Mouse (Mus musculus): ENCODE measurements around the gene Pex11b. TPM values are rescaled to one million over a fixed set of nuclear protein-coding genes. Genes with fewer than 3 reads are reported as not detected.

Pex11b gene
- polyA plus RNA-seq, 1 experiment from 2014 or later = 37.2 TPM

DNA sequence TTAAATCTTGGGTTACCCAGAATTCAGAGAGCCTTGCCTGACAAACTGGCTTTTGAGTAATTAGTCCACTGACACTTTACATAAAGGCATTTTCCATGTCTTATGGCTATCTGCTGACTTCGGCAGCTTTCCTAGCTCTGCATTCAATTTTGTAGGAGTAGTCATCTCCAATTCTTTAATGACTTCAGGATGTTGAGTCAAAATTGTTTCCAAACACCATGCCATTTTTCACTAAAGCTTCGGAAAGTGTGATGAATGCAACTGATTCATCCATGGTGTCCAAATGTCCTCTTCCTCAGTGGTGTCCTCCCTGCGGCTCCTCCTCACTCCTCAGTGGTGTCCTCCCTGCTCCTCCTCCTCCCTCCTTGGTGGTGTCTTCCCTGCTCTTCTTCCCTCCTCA, 17.2 kb upstream of the Pex11b start:
- no peak for ATAC-seq (ENCODE audit: insufficient number of reproducible peaks, low FRiP score)

DNA sequence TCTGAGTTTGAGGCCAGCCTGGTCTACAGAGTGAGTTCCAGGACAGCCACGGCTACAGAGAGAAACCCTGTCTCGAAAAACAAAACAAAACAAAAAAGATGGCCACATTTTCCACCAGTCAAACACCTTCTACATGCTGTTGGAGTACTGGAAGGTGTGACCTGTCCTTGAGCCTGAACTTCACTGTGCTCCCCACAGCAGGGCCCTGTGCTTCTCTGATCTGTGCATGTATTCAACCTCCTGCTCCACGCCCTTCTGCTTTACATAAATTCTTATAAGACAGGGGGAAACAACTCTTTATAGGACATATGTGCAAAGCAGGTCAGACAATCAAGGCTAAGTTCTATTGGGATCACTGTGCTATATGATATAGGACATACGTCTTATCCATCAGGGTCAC, 12.0 kb upstream of the Pex11b start:
- Histone ChIP-seq H3K36me3 (peaks cover 77% of the 10 kb centered on the region), H3K4me2 (no peak overlapping the region), H3K9me3 (replicated peaks) (no peaks in the 10 kb centered on the region), H3K27me3 (replicated peaks) (no peaks in the 10 kb centered on the region), H3K4me1 (replicated peaks) (no peaks in the 10 kb centered on the region), H3K4me3 (no peak overlapping the region), H3K27ac (ENCODE audit: poor library complexity, severe bottlenecking) (no peak overlapping the region), H3K9ac (no peak overlapping the region)
- 93% methylated on average over 4 of the region's 4 CpGs for WGBS
- ATAC-seq (ENCODE audit: insufficient number of reproducible peaks, low FRiP score) = no peak

More for the DNA sequence above, 17.2 kb upstream of the Pex11b start:
- Histone ChIP-seq H3K36me3 (peaks cover 73% of the 10 kb centered on the region), H3K4me3 (no peak overlapping the region), H3K27ac (ENCODE audit: poor library complexity, severe bottlenecking) (no peak overlapping the region), H3K4me1 (replicated peaks) (no peaks in the 10 kb centered on the region), H3K9ac (no peak overlapping the region), H3K27me3 (replicated peaks) (no peaks in the 10 kb centered on the region), H3K9me3 (replicated peaks) (no peaks in the 10 kb centered on the region), H3K4me2 (no peak overlapping the region)
- WGBS = 89% methylated on average over 3 of the region's 3 CpGs

- H3K27ac ChIP-seq (ENCODE audit: poor library complexity, severe bottlenecking) = peak within 1 kb of the TSS; percentile 84
- H3K27me3 ChIP-seq (replicated peaks) = no peaks in the 10 kb centered on the region
- no peaks in the 10 kb centered on the region for H3K9me3 ChIP-seq (replicated peaks)
- ATAC-seq (ENCODE audit: insufficient number of reproducible peaks, low FRiP score) = peak; percentile 96
- peak within 1 kb of the TSS; percentile 97 for H3K4me2 ChIP-seq
- H3K4me1 ChIP-seq (replicated peaks) = peaks cover 19% of the 10 kb centered on the region
- H3K9ac ChIP-seq = peak within 1 kb of the TSS; percentile 88
- H3K36me3 ChIP-seq = peaks cover 43% of the 10 kb centered on the region
- under 1% methylated on average over 48 of the region's 48 CpGs for WGBS
- peak within 1 kb of the TSS; percentile 89 for H3K4me3 ChIP-seq
Measured at GRCm38 (mm10) chr3:96629729-96630600, 5.2 kb upstream of the Pex11b start, which contains the start of gene Rbm8a. Gene Rbm8a, plus strand, starts transcription at chr3:96629933.

DNA sequence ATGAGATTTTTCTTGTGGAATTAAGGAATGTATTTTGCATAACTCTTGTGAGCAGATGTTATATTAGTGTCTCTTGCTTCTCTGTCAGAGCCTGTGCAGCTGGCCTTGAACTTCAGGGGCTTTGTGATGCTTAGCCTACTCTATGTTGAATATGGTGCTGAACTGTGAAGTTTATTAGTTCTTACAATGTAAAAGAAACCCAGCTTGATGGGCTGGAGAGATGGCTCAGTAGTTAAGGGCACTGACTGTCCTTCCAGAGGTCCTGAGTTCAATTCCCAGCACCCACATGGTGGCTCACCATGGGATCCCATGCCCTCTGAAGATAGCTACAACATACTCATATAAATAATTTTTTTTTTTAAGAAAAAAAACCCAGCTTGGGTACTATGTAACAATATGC, 3.1 kb upstream of the Pex11b start:
- H3K36me3 ChIP-seq = peaks cover 28% of the 10 kb centered on the region
- no peak overlapping the region for H3K9ac ChIP-seq
- H3K27me3 ChIP-seq (replicated peaks) = no peaks in the 10 kb centered on the region
- peaks cover 30% of the 10 kb centered on the region for H3K4me1 ChIP-seq (replicated peaks)
- H3K4me3 ChIP-seq = no peak overlapping the region
- H3K9me3 ChIP-seq (replicated peaks) = no peaks in the 10 kb centered on the region
- no peak overlapping the region for H3K4me2 ChIP-seq
- H3K27ac ChIP-seq (ENCODE audit: poor library complexity, severe bottlenecking) = no peak overlapping the region
- no peak for ATAC-seq (ENCODE audit: insufficient number of reproducible peaks, low FRiP score)

DNA sequence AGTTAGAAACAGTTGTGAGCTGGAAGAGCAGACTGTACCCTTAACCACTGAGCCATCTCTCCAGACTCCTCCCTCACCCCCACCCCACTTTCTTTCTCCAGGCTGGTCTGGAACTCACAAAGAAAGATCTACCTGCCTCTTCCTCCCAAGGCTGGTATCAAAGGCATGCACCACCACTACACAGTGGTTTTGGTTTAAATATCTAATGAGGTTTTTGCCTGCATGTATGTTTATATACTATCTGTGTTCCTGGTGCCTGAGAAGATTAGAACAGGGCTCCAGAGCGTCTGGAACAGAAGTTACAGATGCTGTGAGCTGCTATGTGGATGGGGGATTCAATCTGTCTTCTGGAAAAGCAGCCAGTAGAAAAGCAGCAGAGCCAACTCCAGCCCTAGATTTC, 1.2 kb upstream of the Pex11b start:
- no peaks in the 10 kb centered on the region for H3K9me3 ChIP-seq (replicated peaks)
- no peak overlapping the region for H3K9ac ChIP-seq
- H3K4me2 ChIP-seq = no peak overlapping the region
- no peak for ATAC-seq (ENCODE audit: insufficient number of reproducible peaks, low FRiP score)
- H3K27ac ChIP-seq (ENCODE audit: poor library complexity, severe bottlenecking) = no peak overlapping the region
- 52% methylated on average over 1 of the region's 1 CpGs for WGBS
- no peak overlapping the region for H3K4me3 ChIP-seq
- no peaks in the 10 kb centered on the region for H3K27me3 ChIP-seq (replicated peaks)
- peaks cover 39% of the 10 kb centered on the region for H3K36me3 ChIP-seq
- H3K4me1 ChIP-seq (replicated peaks) = peaks cover 28% of the 10 kb centered on the region

DNA sequence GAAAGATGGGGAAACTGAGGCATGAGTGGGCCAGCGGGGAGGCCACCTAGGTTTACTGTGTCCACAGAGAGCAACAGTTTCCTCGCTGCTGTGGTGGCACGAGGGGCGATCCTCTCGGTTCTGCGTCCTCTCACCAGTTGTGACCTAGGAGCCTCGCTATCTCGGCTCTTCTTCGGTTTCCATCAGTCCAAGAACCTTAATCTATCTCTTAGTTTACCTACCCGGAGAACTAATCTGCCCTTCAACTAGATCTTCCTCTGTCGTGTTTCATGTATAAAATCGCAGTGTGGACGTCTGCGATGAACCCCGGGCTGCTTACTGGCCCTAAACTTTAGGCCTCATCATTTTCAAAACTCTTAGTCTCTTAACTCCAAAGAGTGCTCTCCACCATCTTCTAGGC, 730 bp downstream of the Pex11b start:
- WGBS = 9% methylated on average over 15 of the region's 15 CpGs
- Histone ChIP-seq H3K4me1 (replicated peaks) (peaks cover 21% of the 10 kb centered on the region), H3K4me2 (peak overlapping the region; percentile 72), H3K27ac (ENCODE audit: poor library complexity, severe bottlenecking) (peak overlapping the region; percentile 81; the same call in 1 of the 2 replicates), H3K27me3 (replicated peaks) (no peaks in the 10 kb centered on the region), H3K4me3 (peak overlapping the region; percentile 73), H3K9ac (peak overlapping the region; percentile 93), H3K36me3 (peaks cover 55% of the 10 kb centered on the region), H3K9me3 (replicated peaks) (no peaks in the 10 kb centered on the region)
- no peak for ATAC-seq (ENCODE audit: insufficient number of reproducible peaks, low FRiP score)

GRCm38 (mm10) chr3:96636448-96636847, 1.3 kb downstream of the Pex11b start:
- H3K9me3 ChIP-seq (replicated peaks) = no peaks in the 10 kb centered on the region
- no peak overlapping the region for H3K27ac ChIP-seq (ENCODE audit: poor library complexity, severe bottlenecking)
- H3K9ac ChIP-seq = peak overlapping the region; percentile 93; the same call in 1 of the 2 replicates
- H3K27me3 ChIP-seq (replicated peaks) = no peaks in the 10 kb centered on the region
- WGBS = 63% methylated on average over 11 of the region's 11 CpGs
- H3K4me1 ChIP-seq (replicated peaks) = peaks cover 18% of the 10 kb centered on the region
- peak overlapping the region; percentile 72 for H3K4me2 ChIP-seq
- peak overlapping the region; percentile 73 for H3K4me3 ChIP-seq
- H3K36me3 ChIP-seq = peaks cover 56% of the 10 kb centered on the region
- no peak for ATAC-seq (ENCODE audit: insufficient number of reproducible peaks, low FRiP score)

GRCm38 (mm10) chr3:96639219-96639618, 4.0 kb downstream of the Pex11b start:
- no peak overlapping the region for H3K4me2 ChIP-seq
- no peak overlapping the region for H3K27ac ChIP-seq (ENCODE audit: poor library complexity, severe bottlenecking)
- no peaks in the 10 kb centered on the region for H3K27me3 ChIP-seq (replicated peaks)
- no peak overlapping the region for H3K4me3 ChIP-seq
- H3K9ac ChIP-seq = no peak overlapping the region
- H3K36me3 ChIP-seq = peaks cover 59% of the 10 kb centered on the region
- no peak for ATAC-seq (ENCODE audit: insufficient number of reproducible peaks, low FRiP score)
- H3K4me1 ChIP-seq (replicated peaks) = peaks cover 18% of the 10 kb centered on the region
- 59% methylated on average over 1 of the region's 1 CpGs for WGBS
- no peaks in the 10 kb centered on the region for H3K9me3 ChIP-seq (replicated peaks)

GRCm38 (mm10) chr3:96645018-96645649, 10.0 kb downstream of the Pex11b start, which contains the start of gene Itga10:
Gene Itga10, plus strand, starts transcription at chr3:96645584.
- Histone ChIP-seq H3K27me3 (replicated peaks) (no peaks in the 10 kb centered on the region), H3K4me2 (peak within 1 kb of the TSS; percentile 44), H3K4me3 (no peak within 1 kb of the TSS), H3K9ac (0 out of 2 replicates have a peak within 1 kb of the TSS, but pooled peaks have one; percentile 34), H3K36me3 (peaks cover 34% of the 10 kb centered on the region), H3K9me3 (replicated peaks) (no peaks in the 10 kb centered on the region), H3K4me1 (replicated peaks) (peaks cover 13% of the 10 kb centered on the region), H3K27ac (ENCODE audit: poor library complexity, severe bottlenecking) (no peak within 1 kb of the TSS)
- ATAC-seq (ENCODE audit: insufficient number of reproducible peaks, low FRiP score) = 0 out of 2 replicates have a peak, but pooled peaks have one; percentile 41
- WGBS = 56% methylated on average over 7 of the region's 7 CpGs

GRCm38 (mm10) chr3:96647365-96647764, 12.2 kb downstream of the Pex11b start:
- no peak overlapping the region for H3K4me2 ChIP-seq
- no peak overlapping the region for H3K27ac ChIP-seq (ENCODE audit: poor library complexity, severe bottlenecking)
- H3K9ac ChIP-seq = no peak overlapping the region
- H3K9me3 ChIP-seq (replicated peaks) = no peaks in the 10 kb centered on the region
- peaks cover 16% of the 10 kb centered on the region for H3K36me3 ChIP-seq
- H3K4me3 ChIP-seq = no peak overlapping the region
- no peaks in the 10 kb centered on the region for H3K27me3 ChIP-seq (replicated peaks)
- peaks cover 13% of the 10 kb centered on the region for H3K4me1 ChIP-seq (replicated peaks)
- ATAC-seq (ENCODE audit: insufficient number of reproducible peaks, low FRiP score) = no peak
- 79% methylated on average over 3 of the region's 3 CpGs for WGBS

GRCm38 (mm10) chr3:96660901-96661300, 25.7 kb downstream of the Pex11b start:
- no peaks in the 10 kb centered on the region for H3K36me3 ChIP-seq
- H3K9ac ChIP-seq = no peak overlapping the region
- no peak overlapping the region for H3K4me2 ChIP-seq
- ATAC-seq (ENCODE audit: insufficient number of reproducible peaks, low FRiP score) = no peak
- no peak overlapping the region for H3K27ac ChIP-seq (ENCODE audit: poor library complexity, severe bottlenecking)
- H3K27me3 ChIP-seq (replicated peaks) = no peaks in the 10 kb centered on the region
- H3K4me3 ChIP-seq = no peak overlapping the region
- WGBS = 75% methylated on average over 2 of the region's 2 CpGs
- H3K9me3 ChIP-seq (replicated peaks) = no peaks in the 10 kb centered on the region
- H3K4me1 ChIP-seq (replicated peaks) = peaks cover 10% of the 10 kb centered on the region

Measured in heart, embryonic 12.5 days (tissue).